Mouse (Mus musculus): ENCODE measurements around the gene Onecut3.

The Onecut3 gene

GRCm38 (mm10) chr10:80557346-80557965 lies 62.8 kb downstream of the Onecut3 start:
- DNase-seq = peak; percentile 88

- DNase-seq = no peak
Observed at GRCm38 (mm10) chr10:80559431-80559830, 64.8 kb downstream of the Onecut3 start.

GRCm38 (mm10) chr10:80560621-80561020 lies 66.0 kb downstream of the Onecut3 start:
- DNase-seq = peak; percentile 56

GRCm38 (mm10) chr10:80561116-80561944 lies 66.7 kb downstream of the Onecut3 start, which contains the start of gene Rexo1:
Gene Rexo1, minus strand, starts transcription at chr10:80561560.
- DNase-seq = peak; percentile 97

GRCm38 (mm10) chr10:80566375-80567092 lies 71.9 kb downstream of the Onecut3 start:
- peak; percentile 88 for DNase-seq
